Mouse (Mus musculus) brain, embryonic 18.5 days (tissue): ENCODE measurements at regions not wholly inside any gene's neighbourhood (a gene's known extent, or its start where the extent isn't known, plus 50 kb on each side); places are given as distances from the start of the nearest gene placed in this dataset.

Experiments
- DNase-seq: peaks from one replicate; pipeline ENCODE4 v3.0.0-alpha.2; 2012; ENCODE audit warnings: low read depth, low spot score

GRCm38 (mm10) chr6:89256022-89256421, 106.4 kb downstream of the Plxna1 start:
- no peak for DNase-seq

DNA sequence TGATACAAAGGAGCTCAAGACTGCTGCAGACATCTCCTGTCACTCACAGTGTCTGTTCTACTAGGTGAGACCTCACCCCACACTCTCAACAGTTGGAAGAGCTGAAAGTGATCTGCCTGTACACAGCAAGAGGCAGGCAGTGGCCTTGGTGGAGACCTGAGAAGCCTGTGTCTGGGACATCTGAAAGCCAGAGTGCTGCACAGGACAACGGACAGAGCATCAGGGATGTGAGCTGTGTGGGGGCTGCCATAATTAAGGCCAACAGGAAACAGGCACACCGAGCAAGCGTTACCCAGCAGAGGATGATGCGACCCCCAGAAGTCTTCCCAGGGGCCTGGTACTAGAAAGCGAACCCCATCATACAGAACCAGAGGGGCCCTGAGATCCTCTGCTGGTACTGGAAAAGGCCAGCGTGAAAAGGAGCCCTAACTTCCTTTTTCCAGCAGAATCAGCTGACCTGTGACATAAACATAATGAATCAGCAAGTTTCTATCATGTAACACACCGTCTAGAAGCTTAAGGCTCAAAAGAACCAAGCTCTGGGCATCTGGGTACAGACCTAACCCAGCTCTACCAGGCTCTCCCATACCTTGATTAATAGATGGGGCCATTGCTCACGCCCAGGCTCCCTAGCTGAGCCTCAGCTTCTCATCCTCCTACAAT, 105.7 kb downstream of the Plxna1 start:
- DNase-seq: no peak

GRCm38 (mm10) chr6:89257416-89257815, 105.0 kb downstream of the Plxna1 start:
- no peak for DNase-seq

DNA sequence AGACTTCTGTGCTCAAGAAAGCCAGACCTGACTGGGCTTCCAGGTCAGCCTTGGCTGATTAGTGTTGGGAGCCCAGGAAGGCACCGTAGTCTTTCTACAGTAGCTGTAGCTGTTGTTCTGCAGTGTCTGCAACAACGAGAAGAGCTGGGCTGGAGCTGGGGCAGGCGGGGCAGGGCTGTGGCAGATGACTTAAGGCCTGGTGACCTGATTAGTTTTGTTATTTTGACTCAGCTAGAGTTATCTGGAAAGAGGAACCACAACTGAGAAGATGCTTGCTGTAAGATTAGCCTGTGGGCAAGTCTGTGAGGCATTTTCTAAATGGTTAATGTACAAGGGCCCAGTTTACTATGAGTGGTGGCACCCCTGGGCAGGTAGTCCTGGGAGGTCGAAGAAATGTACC, 104.3 kb downstream of the Plxna1 start:
- no peak for DNase-seq

DNA sequence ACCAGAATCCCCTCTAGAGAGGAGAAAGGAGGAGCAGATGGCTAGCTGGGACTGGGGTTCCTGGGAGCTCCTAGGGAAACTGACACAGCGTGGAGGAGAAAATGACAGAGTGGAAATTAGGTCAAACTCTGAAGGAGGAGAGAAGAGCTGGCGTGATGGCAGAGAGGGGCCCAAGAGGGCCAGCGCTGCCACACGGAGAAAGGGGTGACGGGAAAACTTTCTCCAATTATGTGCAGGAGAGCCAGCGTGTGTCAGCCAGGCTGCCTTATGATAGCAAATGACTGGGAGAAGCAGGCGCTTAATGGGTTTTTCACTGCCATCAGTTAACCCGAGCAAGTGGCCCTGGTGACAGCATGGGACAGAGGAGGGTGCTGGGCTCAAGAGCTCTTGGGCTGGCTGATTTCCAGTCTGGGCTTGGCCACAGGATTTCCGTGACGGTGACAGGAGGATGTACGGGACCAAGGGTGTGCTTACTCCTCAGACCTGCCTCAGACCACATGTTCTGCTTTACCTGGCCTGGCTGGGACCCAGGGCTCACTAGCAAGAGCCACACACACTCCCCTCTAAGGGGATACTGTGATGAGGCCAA, 102.9 kb downstream of the Plxna1 start:
- DNase-seq: no peak

- no peak for DNase-seq
These were observed 99.5 kb downstream of the Plxna1 start for GRCm38 (mm10) chr6:89262958-89263357.

DNA sequence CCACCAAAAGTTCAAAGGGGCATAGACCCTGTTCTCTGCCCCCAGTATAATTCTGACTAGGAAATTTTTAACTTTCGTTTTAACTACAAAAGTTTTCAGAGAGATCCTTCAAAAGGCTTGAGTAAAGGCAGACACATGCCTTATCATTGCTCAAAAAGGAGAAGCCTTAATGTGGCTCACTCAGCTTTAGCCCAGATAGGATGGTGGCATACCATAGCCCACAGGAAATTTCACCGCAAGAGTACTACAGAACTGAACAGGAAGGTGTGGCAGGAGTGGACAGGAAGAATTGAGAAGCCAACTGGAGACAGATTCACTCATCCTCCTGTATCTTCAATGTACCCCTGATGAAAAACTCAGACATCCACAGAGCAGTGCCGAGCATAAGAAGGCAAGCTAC, 97.1 kb downstream of the Plxna1 start:
- DNase-seq: no peak
